Mouse (Mus musculus) kidney, adult 2 months (tissue): ENCODE results near the gene Glis3. TPM values are rescaled to one million over a fixed set of nuclear protein-coding genes. Genes with fewer than 3 reads are reported as not detected.

Source experiments
- DNase-seq: peaks from one replicate; pipeline ENCODE4 v3.0.0; 2021
- H3K27ac ChIP-seq: fragments of 200-500 bp; 2 replicates; pipeline ENCODE4 v1.5.1; 2012; ENCODE audit warnings: low read depth, low read length, control low read depth, inconsistent platforms; ENCODE audit not compliant: insufficient read depth
- H3K27me3 ChIP-seq: fragments of 200-500 bp; replicated peaks from 2 replicates; pipeline ENCODE4 v1.6.1; 2012; ENCODE audit warnings: mild to moderate bottlenecking, moderate library complexity, low read length, inconsistent platforms; ENCODE audit not compliant: control insufficient read depth, insufficient read depth
- H3K36me3 ChIP-seq: fragments of 200-500 bp; 2 replicates; pipeline ENCODE4 v1.6.1; 2012; ENCODE audit warnings: mild to moderate bottlenecking, moderate library complexity, low read length, inconsistent platforms; ENCODE audit not compliant: control insufficient read depth, insufficient read depth
- H3K4me1 ChIP-seq: fragments of 200-500 bp; 2 replicates; pipeline ENCODE4 v1.6.1; 2011; ENCODE audit warnings: low read length; ENCODE audit not compliant: control insufficient read depth, insufficient read depth
- H3K4me3 ChIP-seq: fragments of 200-500 bp; 2 replicates; pipeline ENCODE4 v1.5.1; 2011; ENCODE audit warnings: mild to moderate bottlenecking, low read depth, low read length, control low read depth; ENCODE audit not compliant: insufficient read depth
- CTCF ChIP-seq: fragments of 200-500 bp; conservative IDR thresholded peaks from 2 replicates; pipeline ENCODE4 v1.5.1; 2011; ENCODE audit warnings: low read depth, mild to moderate bottlenecking, control low read depth, low read length, moderate library complexity, mixed read lengths; ENCODE audit not compliant: insufficient read depth, insufficient read length
- POLR2A ChIP-seq: fragments of 200-500 bp; IDR thresholded peaks from one replicate; pipeline ENCODE4 v1.6.1; 2011; ENCODE audit warnings: low read depth, low read length, control low read depth
- WGBS: fragments of 180-500 bp; shearing (Covaris S2); methylation state at CpG from one replicate; pipeline ENCODE4 v1.1.7; 2018; 5-methylcytosine and 5-hydroxymethylcytosine counted together
- polyA plus RNA-seq: library from polyadenylated mRNA; depleted of rRNA; stranded (reverse); fragments of >200 nt; gene quantifications from 2 replicates; pipeline ENCODE4 v1.2.3, GENCODE M21; 2012

Glis3 gene
- polyA plus RNA-seq, 1 experiment: 23.7 TPM

DNA sequence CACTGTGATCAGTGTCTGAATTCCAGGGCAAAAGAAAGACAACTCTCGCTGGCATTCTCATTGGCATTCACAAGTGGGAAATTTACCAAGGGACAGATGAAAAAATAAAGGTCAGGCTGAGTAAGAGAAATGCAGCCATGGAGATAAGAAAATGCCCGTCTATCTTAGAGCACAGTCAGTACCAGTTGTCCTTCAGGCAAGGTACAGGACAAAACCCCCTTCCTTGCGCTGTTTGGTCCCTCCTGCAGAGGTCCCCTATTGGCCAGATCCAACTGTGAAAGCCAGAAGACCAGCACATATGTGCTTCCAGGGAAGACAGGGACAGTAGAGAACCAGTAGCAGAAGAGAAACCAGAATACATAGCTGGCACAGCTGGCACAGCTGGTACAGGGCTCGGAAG, 79.0 kb downstream of the Glis3 start:
- H3K4me1 ChIP-seq: peaks cover 14% of the 10 kb centered on the region; the same call in 1 of the 2 replicates
- H3K27me3 ChIP-seq: no peaks in the 10 kb centered on the region
- H3K27ac ChIP-seq: peak overlapping the region; percentile 63
- no peak overlapping the region for H3K4me3 ChIP-seq
- TF ChIP-seq POLR2A (no peak), CTCF (no peak)
- H3K36me3 ChIP-seq: no peaks in the 10 kb centered on the region
- 67% methylated on average over 4 of the region's 4 CpGs for WGBS
- no peak for DNase-seq

- H3K4me1 ChIP-seq: peaks cover 10% of the 10 kb centered on the region; the same call in 1 of the 2 replicates
- H3K4me3 ChIP-seq: no peak overlapping the region
- 48% methylated on average over 4 of the region's 4 CpGs for WGBS
- DNase-seq: no peak
- no peaks in the 10 kb centered on the region for H3K27me3 ChIP-seq
- H3K27ac ChIP-seq: 0 out of 2 replicates have a peak overlapping the region, but pooled peaks have one; percentile 1
- no peak for TF ChIP-seq CTCF
- no peak for TF ChIP-seq POLR2A
- no peaks in the 10 kb centered on the region for H3K36me3 ChIP-seq
These were observed 85.7 kb downstream of the Glis3 start for GRCm38 (mm10) chr19:28594215-28594614.

GRCm38 (mm10) chr19:28592981-28593380, 86.9 kb downstream of the Glis3 start:
- 61% methylated on average over 13 of the region's 13 CpGs for WGBS
- Histone ChIP-seq H3K4me3 (no peak overlapping the region), H3K36me3 (no peaks in the 10 kb centered on the region), H3K27ac (peak overlapping the region; percentile 76), H3K4me1 (peaks cover 17% of the 10 kb centered on the region; the same call in 1 of the 2 replicates), H3K27me3 (no peaks in the 10 kb centered on the region)
- TF ChIP-seq CTCF (no peak), POLR2A (no peak)
- no peak for DNase-seq

GRCm38 (mm10) chr19:28591736-28592477, 88.0 kb downstream of the Glis3 start:
- Histone ChIP-seq H3K27me3 (no peaks in the 10 kb centered on the region), H3K4me1 (peaks cover 13% of the 10 kb centered on the region; the same call in 1 of the 2 replicates), H3K4me3 (no peak overlapping the region), H3K36me3 (no peaks in the 10 kb centered on the region), H3K27ac (peak overlapping the region; percentile 12; the same call in 1 of the 2 replicates)
- no peak for TF ChIP-seq POLR2A
- no peak for TF ChIP-seq CTCF
- DNase-seq: no peak
- 79% methylated on average over 7 of the region's 7 CpGs for WGBS

- Histone ChIP-seq H3K4me1 (peaks cover 7% of the 10 kb centered on the region; the same call in 1 of the 2 replicates), H3K36me3 (no peaks in the 10 kb centered on the region), H3K27me3 (no peaks in the 10 kb centered on the region), H3K27ac (no peak overlapping the region), H3K4me3 (no peak overlapping the region)
- TF ChIP-seq CTCF: no peak
- TF ChIP-seq POLR2A: no peak
- DNase-seq: no peak
- 73% methylated on average over 8 of the region's 8 CpGs for WGBS
These were observed 99.4 kb downstream of the Glis3 start for GRCm38 (mm10) chr19:28580499-28580898.

DNA sequence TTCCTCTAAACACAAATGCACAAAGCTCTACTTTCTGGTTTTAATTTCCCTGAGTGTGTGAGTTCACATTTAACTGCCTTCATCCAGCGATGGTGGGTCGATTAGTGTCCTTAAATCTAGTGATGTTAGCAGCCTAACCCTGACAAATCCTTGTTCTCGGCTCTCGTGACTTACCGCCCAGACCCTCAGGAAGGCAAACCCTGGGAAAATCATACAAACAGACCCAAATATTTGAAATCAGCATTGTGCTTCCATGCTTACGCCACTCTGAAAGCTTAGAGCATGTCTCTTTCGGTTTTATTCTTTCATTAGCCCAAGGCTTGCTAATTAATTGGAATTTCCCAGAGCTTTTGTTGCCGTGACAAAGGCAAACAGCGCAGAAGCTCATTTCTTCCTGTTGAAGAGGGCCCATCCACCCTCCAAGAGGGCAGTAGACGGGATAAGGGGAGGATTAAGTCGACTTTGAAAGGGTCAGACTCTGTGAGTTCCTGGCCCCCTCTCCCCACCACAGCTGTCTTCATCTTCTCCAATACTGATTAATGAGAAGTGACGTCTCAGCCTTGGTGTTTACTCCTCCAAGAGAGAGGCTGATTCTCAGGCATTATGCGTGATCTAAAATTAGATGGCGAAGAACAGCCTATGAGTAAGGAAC, 100.0 kb downstream of the Glis3 start:
- Histone ChIP-seq H3K36me3 (no peaks in the 10 kb centered on the region), H3K27me3 (no peaks in the 10 kb centered on the region), H3K4me1 (peaks cover 7% of the 10 kb centered on the region; the same call in 1 of the 2 replicates), H3K27ac (0 out of 2 replicates have a peak overlapping the region, but pooled peaks have one; percentile 22), H3K4me3 (no peak overlapping the region)
- no peak for DNase-seq
- TF ChIP-seq CTCF (no peak), POLR2A (no peak)
- WGBS: 71% methylated on average over 14 of the region's 14 CpGs

- Histone ChIP-seq H3K4me3 (no peak overlapping the region), H3K27me3 (no peaks in the 10 kb centered on the region), H3K27ac (no peak overlapping the region), H3K4me1 (peaks cover 11% of the 10 kb centered on the region; the same call in 1 of the 2 replicates), H3K36me3 (no peaks in the 10 kb centered on the region)
- DNase-seq: no peak
- no peak for TF ChIP-seq POLR2A
- TF ChIP-seq CTCF: no peak
- 81% methylated on average over 12 of the region's 12 CpGs for WGBS
These were observed 102.9 kb downstream of the Glis3 start for GRCm38 (mm10) chr19:28577023-28577422.
